Mouse (Mus musculus): ENCODE results near the gene Tmem184b. TPM values are rescaled to one million over a fixed set of nuclear protein-coding genes. Genes with fewer than 3 reads are reported as not detected.

Gene Tmem184b
- polyA plus RNA-seq, 1 experiment from 2014 or later, result 56.6 TPM

DNA sequence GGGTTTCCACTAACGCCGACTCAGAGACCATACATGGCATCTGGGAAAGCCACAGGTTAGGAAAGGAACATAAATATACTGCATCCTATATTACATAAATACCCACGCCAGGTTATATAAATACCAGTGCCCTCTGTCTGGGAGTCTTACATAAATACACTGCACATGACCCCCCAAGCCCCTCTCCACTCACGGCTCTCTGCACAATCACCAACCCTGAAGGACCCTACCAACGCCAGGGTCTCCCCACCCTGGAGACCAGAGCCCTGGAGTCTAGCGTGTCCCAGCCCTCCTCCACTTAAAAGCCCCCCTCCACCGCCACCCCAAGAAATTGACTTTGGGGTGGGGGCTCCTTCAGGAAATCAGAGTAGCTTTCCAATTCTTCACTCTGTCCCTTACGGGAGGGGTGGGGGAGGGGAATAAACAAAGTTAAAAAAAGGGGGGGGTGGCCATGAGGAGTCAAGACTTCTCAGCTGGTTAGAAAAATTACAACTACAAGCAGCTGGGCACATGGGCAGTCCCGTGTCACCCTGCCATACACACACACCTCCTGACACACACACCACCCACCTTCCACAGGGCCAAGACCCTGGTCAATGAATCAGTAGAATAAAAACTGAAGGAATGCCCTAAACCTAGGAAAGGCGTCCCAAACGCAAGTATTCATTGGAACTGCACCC, 37.4 kb upstream of the Tmem184b start:
- H3K4me1 ChIP-seq (replicated peaks; ENCODE audit: control insufficient read depth, insufficient read depth, low read length), result peaks cover 58% of the 10 kb centered on the region
- H3K9me3 ChIP-seq (ENCODE audit: control insufficient read depth, low read length), result no peaks in the 10 kb centered on the region
- no peak for DNase-seq (ENCODE audit: low spot score)
- peaks cover 28% of the 10 kb centered on the region for H3K36me3 ChIP-seq (ENCODE audit: control insufficient read depth, insufficient read depth, low read length)
- H3K4me3 ChIP-seq (ENCODE audit: low read depth, low read length), result peak overlapping the region; percentile 83
- WGBS, result 9% methylated on average over 11 of the region's 11 CpGs
- peak overlapping the region; percentile 99 for H3K9ac ChIP-seq (ENCODE audit: low read length)
- H3K27me3 ChIP-seq (replicated peaks; ENCODE audit: control insufficient read depth, insufficient read depth, low read length), result no peaks in the 10 kb centered on the region
- peak overlapping the region; percentile 90 for H3K4me2 ChIP-seq (ENCODE audit: low read length)
- ATAC-seq (replicated peaks; ENCODE audit: low FRiP score, low TSS enrichment, low read depth), result peak; percentile 18; the same call in 1 of the 2 replicates
- peak overlapping the region; percentile 93 for H3K27ac ChIP-seq (ENCODE audit: low read depth)

DNA sequence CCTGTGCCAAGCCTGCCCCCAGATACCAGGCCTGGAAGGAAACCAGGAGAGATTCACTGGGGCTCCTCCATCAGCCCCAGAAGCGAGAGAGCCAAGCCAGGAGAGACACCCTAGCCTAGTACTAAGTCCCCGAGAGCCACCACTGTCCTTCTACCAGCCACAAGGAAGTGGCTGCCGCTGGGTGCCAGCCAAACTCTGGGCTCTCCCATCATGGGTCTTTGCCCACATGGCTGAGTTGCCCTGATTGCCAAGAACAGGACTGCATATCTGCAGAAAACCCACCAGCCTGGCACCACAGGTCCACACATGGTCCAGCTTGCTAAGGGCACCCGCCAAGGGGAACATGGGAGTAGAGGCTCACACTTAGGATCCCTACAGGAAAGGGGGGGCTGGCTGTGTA, 36.9 kb upstream of the Tmem184b start:
- no peaks in the 10 kb centered on the region for H3K27me3 ChIP-seq (replicated peaks; ENCODE audit: control insufficient read depth, insufficient read depth, low read length)
- peak overlapping the region; percentile 90 for H3K4me2 ChIP-seq (ENCODE audit: low read length)
- WGBS, result 68% methylated on average over 4 of the region's 4 CpGs
- H3K4me1 ChIP-seq (replicated peaks; ENCODE audit: control insufficient read depth, insufficient read depth, low read length), result peaks cover 63% of the 10 kb centered on the region
- peak overlapping the region; percentile 99; the same call in 1 of the 2 replicates for H3K9ac ChIP-seq (ENCODE audit: low read length)
- H3K4me3 ChIP-seq (ENCODE audit: low read depth, low read length), result peak overlapping the region; percentile 83; the same call in 1 of the 2 replicates
- ATAC-seq (replicated peaks; ENCODE audit: low FRiP score, low TSS enrichment, low read depth) (no peak), DNase-seq (ENCODE audit: low spot score) (no peak)
- no peaks in the 10 kb centered on the region for H3K9me3 ChIP-seq (ENCODE audit: control insufficient read depth, low read length)
- peaks cover 33% of the 10 kb centered on the region for H3K36me3 ChIP-seq (ENCODE audit: control insufficient read depth, insufficient read depth, low read length)
- no peak overlapping the region for H3K27ac ChIP-seq (ENCODE audit: low read depth)

DNA sequence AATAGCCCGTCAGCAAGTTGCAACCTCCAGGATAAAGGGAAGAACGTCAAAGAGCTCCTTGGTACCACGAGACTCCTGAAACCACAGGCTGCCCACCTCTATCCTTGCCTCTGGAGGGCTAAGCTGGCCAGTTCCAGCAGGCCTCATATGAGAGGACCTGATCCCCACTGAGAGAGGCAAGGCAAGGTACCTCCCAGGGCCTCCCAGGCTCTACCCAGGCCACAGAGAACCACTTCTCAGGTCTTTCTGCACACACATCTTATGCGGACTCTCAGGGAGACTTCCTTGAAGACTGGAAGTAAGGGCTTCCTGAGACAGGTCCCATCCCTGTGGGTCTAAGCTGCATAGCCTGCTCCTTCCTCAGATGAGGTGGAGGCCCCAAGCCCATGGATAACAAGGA, 36.0 kb upstream of the Tmem184b start:
- Histone ChIP-seq H3K27me3 (replicated peaks; ENCODE audit: control insufficient read depth, insufficient read depth, low read length) (no peaks in the 10 kb centered on the region), H3K36me3 (ENCODE audit: control insufficient read depth, insufficient read depth, low read length) (peaks cover 40% of the 10 kb centered on the region), H3K4me2 (ENCODE audit: low read length) (peak overlapping the region; percentile 90; the same call in 1 of the 2 replicates), H3K9me3 (ENCODE audit: control insufficient read depth, low read length) (no peaks in the 10 kb centered on the region), H3K4me1 (replicated peaks; ENCODE audit: control insufficient read depth, insufficient read depth, low read length) (peaks cover 64% of the 10 kb centered on the region), H3K9ac (ENCODE audit: low read length) (no peak overlapping the region), H3K4me3 (ENCODE audit: low read depth, low read length) (no peak overlapping the region), H3K27ac (ENCODE audit: low read depth) (no peak overlapping the region)
- 55% methylated on average over 4 of the region's 4 CpGs for WGBS
- ATAC-seq (replicated peaks; ENCODE audit: low FRiP score, low TSS enrichment, low read depth) (no peak), DNase-seq (ENCODE audit: low spot score) (no peak)

DNA sequence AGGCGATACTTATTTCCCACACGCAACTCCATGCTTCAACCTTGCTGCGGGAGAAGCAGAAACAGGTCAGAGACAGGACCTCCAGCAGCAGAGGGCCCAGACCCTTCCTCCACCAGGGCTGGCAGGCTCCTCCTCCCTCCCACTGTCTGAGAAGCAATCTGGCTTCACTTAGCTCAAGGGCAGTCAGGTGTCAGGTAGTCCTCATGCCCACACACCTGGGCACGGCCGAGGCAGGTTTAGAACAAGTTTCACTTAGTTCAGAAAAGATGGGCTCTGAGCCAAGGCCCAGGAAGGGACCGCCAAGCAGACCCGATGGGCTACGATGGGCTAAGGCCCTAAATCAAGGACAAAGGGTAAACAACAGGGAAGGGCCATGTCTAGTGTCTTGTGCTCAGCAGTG, 35.4 kb upstream of the Tmem184b start:
- H3K27ac ChIP-seq (ENCODE audit: low read depth), result 0 out of 2 replicates have a peak overlapping the region, but pooled peaks have one; percentile 38
- H3K9ac ChIP-seq (ENCODE audit: low read length), result no peak overlapping the region
- H3K4me1 ChIP-seq (replicated peaks; ENCODE audit: control insufficient read depth, insufficient read depth, low read length), result peaks cover 64% of the 10 kb centered on the region

DNA sequence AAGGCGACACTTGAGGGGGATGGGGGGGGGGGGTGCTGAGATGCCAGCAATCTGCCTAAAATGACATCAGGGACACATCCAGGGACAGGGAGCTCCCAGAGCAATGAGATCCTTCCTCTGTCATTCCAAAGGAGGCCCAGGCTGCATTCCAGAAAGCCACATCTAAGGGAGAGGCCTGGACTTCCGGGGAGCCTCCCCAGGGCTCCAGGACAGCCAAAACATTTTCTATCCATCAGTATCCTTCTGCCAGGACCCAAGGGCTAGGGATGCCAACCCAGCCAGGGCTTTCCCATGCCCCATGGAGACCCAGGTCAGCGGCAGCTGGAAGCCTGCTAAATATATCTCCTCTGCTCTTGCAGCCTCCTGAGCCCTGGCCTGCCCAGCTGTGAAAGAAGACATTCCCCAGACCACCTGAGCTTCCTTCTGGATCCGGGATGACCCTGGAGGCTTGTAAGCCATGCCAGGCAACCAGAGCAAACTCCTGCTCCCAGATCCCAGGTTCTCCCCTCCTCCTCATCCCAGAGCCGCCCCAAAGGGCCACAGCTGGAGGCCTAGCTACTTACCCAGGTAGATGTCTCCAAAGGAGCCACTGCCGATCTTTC, 34.9 kb upstream of the Tmem184b start:
- Histone ChIP-seq H3K4me2 (ENCODE audit: low read length) (peak overlapping the region; percentile 90), H3K4me3 (ENCODE audit: low read depth, low read length) (0 out of 2 replicates have a peak overlapping the region, but pooled peaks have one; percentile 2), H3K27me3 (replicated peaks; ENCODE audit: control insufficient read depth, insufficient read depth, low read length) (no peaks in the 10 kb centered on the region), H3K9me3 (ENCODE audit: control insufficient read depth, low read length) (0 out of 2 replicates have a peak, but pooled peaks cover 3% of the 10 kb centered on the region), H3K4me1 (replicated peaks; ENCODE audit: control insufficient read depth, insufficient read depth, low read length) (peaks cover 64% of the 10 kb centered on the region), H3K9ac (ENCODE audit: low read length) (no peak overlapping the region), H3K27ac (ENCODE audit: low read depth) (0 out of 2 replicates have a peak overlapping the region, but pooled peaks have one; percentile 38), H3K36me3 (ENCODE audit: control insufficient read depth, insufficient read depth, low read length) (peaks cover 45% of the 10 kb centered on the region)
- WGBS, result 56% methylated on average over 6 of the region's 6 CpGs
- no peak for DNase-seq (ENCODE audit: low spot score)
- no peak for ATAC-seq (replicated peaks; ENCODE audit: low FRiP score, low TSS enrichment, low read depth)

More for the DNA sequence above, 35.4 kb upstream of the Tmem184b start:
- Histone ChIP-seq H3K36me3 (ENCODE audit: control insufficient read depth, insufficient read depth, low read length) (peaks cover 45% of the 10 kb centered on the region), H3K4me3 (ENCODE audit: low read depth, low read length) (0 out of 2 replicates have a peak overlapping the region, but pooled peaks have one; percentile 2), H3K4me2 (ENCODE audit: low read length) (peak overlapping the region; percentile 90), H3K27me3 (replicated peaks; ENCODE audit: control insufficient read depth, insufficient read depth, low read length) (no peaks in the 10 kb centered on the region), H3K9me3 (ENCODE audit: control insufficient read depth, low read length) (0 out of 2 replicates have a peak, but pooled peaks cover 2% of the 10 kb centered on the region)
- ATAC-seq (replicated peaks; ENCODE audit: low FRiP score, low TSS enrichment, low read depth), result no peak
- no peak for DNase-seq (ENCODE audit: low spot score)
- WGBS, result 47% methylated on average over 8 of the region's 8 CpGs

DNA sequence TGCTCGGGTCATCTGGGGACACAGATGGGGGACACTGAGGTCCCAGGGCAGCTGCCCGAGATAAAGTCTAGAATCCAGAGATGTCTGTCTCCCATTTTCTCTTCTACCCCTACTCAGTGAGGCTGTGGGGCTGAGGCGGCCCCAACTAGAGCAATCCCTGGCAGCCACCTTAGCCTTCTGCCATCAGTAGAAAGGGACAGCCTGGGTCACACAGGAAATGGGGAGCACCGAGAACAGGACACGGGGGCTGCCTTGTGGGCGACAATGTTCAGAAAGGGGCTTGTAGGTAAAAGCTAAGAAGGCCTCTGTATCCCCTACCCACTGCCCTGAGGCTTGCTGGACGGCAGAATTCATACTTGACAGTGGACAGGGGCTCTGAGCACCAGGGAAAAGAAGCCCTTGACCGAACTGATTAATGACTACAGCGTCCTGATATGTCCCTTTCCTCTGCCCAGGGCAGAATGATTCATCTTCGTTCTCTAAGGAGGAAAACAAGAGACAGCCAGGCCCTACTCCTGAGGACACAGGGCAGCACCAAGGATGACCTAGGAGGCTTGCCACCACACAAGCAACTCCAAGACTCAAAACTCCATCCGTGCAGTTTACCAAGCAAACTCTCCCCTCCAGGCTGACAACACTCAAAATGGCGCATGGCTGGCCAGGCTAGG, 34.3 kb upstream of the Tmem184b start:
- Histone ChIP-seq H3K9me3 (ENCODE audit: control insufficient read depth, low read length) (0 out of 2 replicates have a peak, but pooled peaks cover 3% of the 10 kb centered on the region), H3K9ac (ENCODE audit: low read length) (no peak overlapping the region), H3K27me3 (replicated peaks; ENCODE audit: control insufficient read depth, insufficient read depth, low read length) (no peaks in the 10 kb centered on the region), H3K4me2 (ENCODE audit: low read length) (no peak overlapping the region), H3K4me1 (replicated peaks; ENCODE audit: control insufficient read depth, insufficient read depth, low read length) (peaks cover 64% of the 10 kb centered on the region), H3K27ac (ENCODE audit: low read depth) (no peak overlapping the region), H3K36me3 (ENCODE audit: control insufficient read depth, insufficient read depth, low read length) (peaks cover 45% of the 10 kb centered on the region), H3K4me3 (ENCODE audit: low read depth, low read length) (no peak overlapping the region)
- 84% methylated on average over 12 of the region's 12 CpGs for WGBS
- DNase-seq (ENCODE audit: low spot score) (no peak), ATAC-seq (replicated peaks; ENCODE audit: low FRiP score, low TSS enrichment, low read depth) (no peak)

DNA sequence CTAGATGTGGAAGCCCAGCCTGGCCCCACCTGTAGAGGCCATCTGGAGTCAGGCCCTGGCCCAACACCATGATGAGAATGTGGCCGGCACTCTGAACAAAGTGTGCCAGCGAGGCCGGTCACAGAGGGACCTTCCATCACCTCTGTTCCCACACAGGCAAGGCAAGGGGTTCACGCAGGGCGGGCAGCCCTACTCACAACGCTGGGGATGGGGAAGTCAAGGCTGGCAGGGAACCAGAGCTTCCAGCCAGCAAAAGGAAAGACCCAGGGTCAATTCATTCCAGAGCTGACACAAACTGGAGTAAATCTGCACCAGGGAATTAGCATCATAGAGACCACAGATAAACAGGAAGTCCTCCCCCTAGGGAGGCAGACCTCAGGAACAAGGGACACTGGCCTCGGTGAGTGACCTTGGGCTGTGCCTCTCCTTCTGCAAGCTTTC, 33.1 kb upstream of the Tmem184b start:
- Histone ChIP-seq H3K9ac (ENCODE audit: low read length) (no peak overlapping the region), H3K9me3 (ENCODE audit: control insufficient read depth, low read length) (0 out of 2 replicates have a peak, but pooled peaks cover 3% of the 10 kb centered on the region), H3K4me2 (ENCODE audit: low read length) (no peak overlapping the region), H3K27me3 (replicated peaks; ENCODE audit: control insufficient read depth, insufficient read depth, low read length) (no peaks in the 10 kb centered on the region), H3K27ac (ENCODE audit: low read depth) (no peak overlapping the region), H3K4me3 (ENCODE audit: low read depth, low read length) (no peak overlapping the region), H3K36me3 (ENCODE audit: control insufficient read depth, insufficient read depth, low read length) (peaks cover 50% of the 10 kb centered on the region), H3K4me1 (replicated peaks; ENCODE audit: control insufficient read depth, insufficient read depth, low read length) (peaks cover 66% of the 10 kb centered on the region)
- ATAC-seq (replicated peaks; ENCODE audit: low FRiP score, low TSS enrichment, low read depth) (no peak), DNase-seq (ENCODE audit: low spot score) (no peak)
- 64% methylated on average over 7 of the region's 7 CpGs for WGBS

DNA sequence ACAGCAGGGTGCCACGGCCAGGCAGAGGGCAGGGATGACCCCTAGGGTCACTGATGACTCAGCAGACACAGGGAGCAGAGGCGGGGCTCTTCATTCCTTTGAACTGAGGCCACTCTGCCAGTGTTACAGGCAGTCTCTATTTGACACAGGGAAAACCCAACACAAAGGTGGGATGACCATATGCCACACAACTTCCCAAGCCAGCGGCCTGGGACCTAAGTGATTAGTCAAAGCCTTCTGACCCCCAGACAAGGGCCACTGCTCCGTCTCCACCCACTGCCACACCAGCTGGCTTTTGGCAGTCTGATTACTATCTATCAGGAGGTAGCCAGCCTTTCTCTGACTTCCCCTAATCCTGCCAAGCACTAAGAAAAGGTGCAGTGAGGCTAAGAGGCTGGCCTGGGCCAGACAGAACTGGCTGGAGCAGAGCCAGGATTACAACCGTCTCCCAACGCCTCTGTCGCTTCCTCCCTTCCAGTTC, 31.9 kb upstream of the Tmem184b start:
- Histone ChIP-seq H3K4me1 (replicated peaks; ENCODE audit: control insufficient read depth, insufficient read depth, low read length) (peaks cover 59% of the 10 kb centered on the region), H3K4me3 (ENCODE audit: low read depth, low read length) (no peak overlapping the region), H3K27me3 (replicated peaks; ENCODE audit: control insufficient read depth, insufficient read depth, low read length) (no peaks in the 10 kb centered on the region), H3K9me3 (ENCODE audit: control insufficient read depth, low read length) (0 out of 2 replicates have a peak, but pooled peaks cover 3% of the 10 kb centered on the region), H3K27ac (ENCODE audit: low read depth) (no peak overlapping the region; the same call in 1 of the 2 replicates), H3K4me2 (ENCODE audit: low read length) (no peak overlapping the region), H3K36me3 (ENCODE audit: control insufficient read depth, insufficient read depth, low read length) (peaks cover 62% of the 10 kb centered on the region), H3K9ac (ENCODE audit: low read length) (0 out of 2 replicates have a peak overlapping the region, but pooled peaks have one; percentile 22)
- ATAC-seq (replicated peaks; ENCODE audit: low FRiP score, low TSS enrichment, low read depth), result no peak
- WGBS, result 39% methylated on average over 7 of the region's 7 CpGs
- DNase-seq (ENCODE audit: low spot score), result no peak

Data from intestine, embryonic 14.5 days (tissue).